9 mouse cellular contexts compared by ENCODE assay signal in genomic region chr6:73010073-73010472, GRCm38 (mm10). TPM values are rescaled to one million over a fixed set of nuclear protein-coding genes. Genes with fewer than 3 reads are reported as not detected.
A peak's percentile ranks its signal among the peaks of the same experiment; 100 is the strongest.
DNase-seq lines count a peak whose midpoint lies in the region; ATAC-seq and TF ChIP-seq lines count a peak whose summit lies in the region.
"Had no signal": no experiment of that assay in that cellular context is flagged by ENCODE, and none has a peak within 500 bp of the region (broad histone marks: within the 10 kb centered on the region; RNA-seq: fewer than 3 reads in every experiment).

No protein-coding gene starts in this region.

- H3K9ac ChIP-seq in midbrain, embryonic 11.5 days (ENCODE audit: low read length): no peak overlapping the region
- no peak overlapping the region for H3K9ac ChIP-seq in midbrain, embryonic 16.5 days (ENCODE audit: low read depth, low read length)
- no peak overlapping the region for H3K9ac ChIP-seq in embryonic facial prominence, embryonic 14.5 days (ENCODE audit: low read depth, low read length)
- H3K9ac ChIP-seq in kidney, postnatal 0 days (ENCODE audit: low read depth, low read length): no peak overlapping the region
- H3K9ac ChIP-seq: midbrain, embryonic 12.5 days had no signal

- peak; percentile 88 for DNase-seq in midbrain, embryonic 11.5 days (ENCODE audit: low spot score, missing footprints)
- peak; percentile 41 for DNase-seq in embryonic facial prominence, embryonic 14.5 days (ENCODE audit: low spot score)
- DNase-seq in kidney, postnatal 0 days (ENCODE audit: low spot score): peak; percentile 67
- DNase-seq in lung, adult 18-20 months: peak; percentile 71 to 74
- peak; percentile 43 to 45 for DNase-seq in right cerebral cortex, adult 2 months (ENCODE audit: low spot score in 2 of 2)
- DNase-seq in urinary bladder, postnatal 10 days (ENCODE audit: low spot score): peak; percentile 29

- no peaks in the 10 kb centered on the region for H3K27me3 ChIP-seq in midbrain, embryonic 11.5 days (ENCODE audit: control insufficient read depth, insufficient read depth, low read length)
- no peaks in the 10 kb centered on the region for H3K27me3 ChIP-seq in midbrain, embryonic 16.5 days (ENCODE audit: control insufficient read depth, insufficient read depth, low read depth, low read length)
- no peaks in the 10 kb centered on the region for H3K27me3 ChIP-seq in embryonic facial prominence, embryonic 14.5 days (replicated peaks; ENCODE audit: control insufficient read depth, insufficient read depth, low read length)
- H3K27me3 ChIP-seq in kidney, postnatal 0 days (ENCODE audit: insufficient read depth, low read length): no peaks in the 10 kb centered on the region
- H3K27me3 ChIP-seq: midbrain, embryonic 12.5 days had no signal

- WGBS in midbrain, embryonic 11.5 days: 41% methylated on average over 6 of the region's 6 CpGs
- 43% methylated on average over 6 of the region's 6 CpGs for WGBS in midbrain, embryonic 16.5 days
- 25% methylated on average over 6 of the region's 6 CpGs for WGBS in bone marrow, adult 2 months
- 42% methylated on average over 6 of the region's 6 CpGs for WGBS in embryonic facial prominence, embryonic 14.5 days
- 39% methylated on average over 6 of the region's 6 CpGs for WGBS in kidney, postnatal 0 days

- peak; percentile 88 for TF ChIP-seq CTCF in bone marrow, adult 2 months (IDR thresholded peaks at IDR 0.05; ENCODE audit: control insufficient read depth, insufficient read depth, low read length)
- peak; percentile 74 for TF ChIP-seq CTCF in kidney, postnatal 0 days (IDR thresholded peaks at IDR 0.05; ENCODE audit: low read depth)

- no peak overlapping the region for H3K4me2 ChIP-seq in midbrain, embryonic 11.5 days
- H3K4me2 ChIP-seq in midbrain, embryonic 16.5 days (ENCODE audit: low read length): no peak overlapping the region
- no peak overlapping the region for H3K4me2 ChIP-seq in embryonic facial prominence, embryonic 14.5 days (ENCODE audit: low read depth, low read length)
- no peak overlapping the region for H3K4me2 ChIP-seq in kidney, postnatal 0 days (ENCODE audit: low read length)
- H3K4me2 ChIP-seq: midbrain, embryonic 12.5 days had no signal

- no peak overlapping the region for H3K27ac ChIP-seq in midbrain, embryonic 11.5 days (ENCODE audit: low read depth, low read length)
- H3K27ac ChIP-seq in midbrain, embryonic 16.5 days (ENCODE audit: low read length): no peak overlapping the region
- no peak overlapping the region for H3K27ac ChIP-seq in bone marrow, adult 2 months (ENCODE audit: control insufficient read depth, insufficient read depth, low read depth, low read length, poor library complexity)
- H3K27ac ChIP-seq in embryonic facial prominence, embryonic 14.5 days (replicated peaks; ENCODE audit: low read depth, low read length): no peak overlapping the region
- no peak overlapping the region for H3K27ac ChIP-seq in kidney, postnatal 0 days
- H3K27ac ChIP-seq: midbrain, embryonic 12.5 days had no signal

- ATAC-seq in midbrain, embryonic 11.5 days (ENCODE audit: low FRiP score): no peak
- no peak for ATAC-seq in midbrain, embryonic 16.5 days
- ATAC-seq in embryonic facial prominence, embryonic 14.5 days (ENCODE audit: low read depth): no peak
- no peak for ATAC-seq in kidney, postnatal 0 days (replicated peaks; ENCODE audit: low FRiP score, low read depth)

- H3K4me1 ChIP-seq in midbrain, embryonic 11.5 days (ENCODE audit: control insufficient read depth, insufficient read depth, low read length): no peaks in the 10 kb centered on the region
- no peaks in the 10 kb centered on the region for H3K4me1 ChIP-seq in midbrain, embryonic 16.5 days (ENCODE audit: control insufficient read depth, insufficient read depth, low read length)
- no peaks in the 10 kb centered on the region; the same call in 1 of the 2 replicates for H3K4me1 ChIP-seq in bone marrow, adult 2 months (ENCODE audit: control insufficient read depth, insufficient read depth, low read length)
- H3K4me1 ChIP-seq in embryonic facial prominence, embryonic 14.5 days (ENCODE audit: control insufficient read depth, insufficient read depth, low read length): peaks cover 3% of the 10 kb centered on the region; the same call in 1 of the 2 replicates
- H3K4me1 ChIP-seq in kidney, postnatal 0 days (replicated peaks; ENCODE audit: insufficient read depth, low read length): no peaks in the 10 kb centered on the region
- H3K4me1 ChIP-seq: midbrain, embryonic 12.5 days had no signal

- no peak overlapping the region for H3K4me3 ChIP-seq in midbrain, embryonic 11.5 days (ENCODE audit: low read depth, low read length)
- H3K4me3 ChIP-seq in midbrain, embryonic 16.5 days (ENCODE audit: low read depth, low read length): no peak overlapping the region
- H3K4me3 ChIP-seq in bone marrow, adult 2 months (replicated peaks; ENCODE audit: control insufficient read depth, low read depth, low read length): no peak overlapping the region
- no peak overlapping the region for H3K4me3 ChIP-seq in embryonic facial prominence, embryonic 14.5 days (ENCODE audit: low read depth, low read length)
- no peak overlapping the region for H3K4me3 ChIP-seq in kidney, postnatal 0 days (replicated peaks; ENCODE audit: low read depth, low read length)
- H3K4me3 ChIP-seq: midbrain, embryonic 12.5 days had no signal

- TF ChIP-seq POLR2A in bone marrow, adult 2 months (IDR thresholded peaks at IDR 0.05; ENCODE audit: borderline replicate concordance, control insufficient read depth, low read depth, low read length): no peak

- no peaks in the 10 kb centered on the region for H3K9me3 ChIP-seq in midbrain, embryonic 11.5 days (ENCODE audit: control insufficient read depth, low read length)
- no peaks in the 10 kb centered on the region for H3K9me3 ChIP-seq in midbrain, embryonic 16.5 days (replicated peaks; ENCODE audit: control insufficient read depth, low read length, poor library complexity, severe bottlenecking)
- 0 out of 2 replicates have a peak, but pooled peaks cover 3% of the 10 kb centered on the region for H3K9me3 ChIP-seq in embryonic facial prominence, embryonic 14.5 days (ENCODE audit: control insufficient read depth, low read length)
- no peaks in the 10 kb centered on the region for H3K9me3 ChIP-seq in kidney, postnatal 0 days (replicated peaks; ENCODE audit: low read length)
- H3K9me3 ChIP-seq: midbrain, embryonic 12.5 days had no signal

- H3K36me3 ChIP-seq in midbrain, embryonic 11.5 days (ENCODE audit: control insufficient read depth, insufficient read depth, low read length): no peaks in the 10 kb centered on the region
- H3K36me3 ChIP-seq in midbrain, embryonic 16.5 days (ENCODE audit: control insufficient read depth, insufficient read depth, low read length): no peaks in the 10 kb centered on the region
- no peaks in the 10 kb centered on the region for H3K36me3 ChIP-seq in embryonic facial prominence, embryonic 14.5 days (ENCODE audit: control insufficient read depth, insufficient read depth, low read length)
- H3K36me3 ChIP-seq in kidney, postnatal 0 days (ENCODE audit: insufficient read depth, low read length): no peaks in the 10 kb centered on the region
- H3K36me3 ChIP-seq: midbrain, embryonic 12.5 days had no signal

RNA-seq across cellular contexts. Expression of gene Tmsb10, which starts 51.5 kb away (rescaled TPM):
- 3,363 and 3,486 TPM in 2 replicates for polyA plus RNA-seq in midbrain, embryonic 11.5 days (2014; fragmentation: Nextera tagmentation; extraction: Ambion mirVana)
- 5,026 and 5,182 TPM in 2 replicates for polyA plus RNA-seq in midbrain, embryonic 16.5 days (2015; fragmentation: Nextera tagmentation; extraction: Ambion mirVana)
- 247 and 517 TPM in 2 replicates for polyA plus RNA-seq in bone marrow, adult 2 months (2011; ENCODE audit: insufficient read depth, insufficient read length, low replicate concordance, missing spikeins)
- polyA plus RNA-seq in embryonic facial prominence, embryonic 14.5 days (2014; fragmentation: Nextera tagmentation; extraction: Ambion mirVana): 2,276 and 2,340 TPM in 2 replicates
- polyA plus RNA-seq in kidney, postnatal 0 days (2015; fragmentation: Nextera tagmentation; extraction: Ambion mirVana): 2,182 and 2,224 TPM in 2 replicates

Comparison
In these comparisons a context has a peak if more than half of its experiments do, and no peak if none do; other contexts are left out.
1. DNase-seq: peak in every context shown above with its lines; median percentile 88 in midbrain, embryonic 11.5 days; 72 in lung, adult 18-20 months; 67 in kidney, postnatal 0 days; 44 in right cerebral cortex, adult 2 months; 41 in embryonic facial prominence, embryonic 14.5 days; 29 in urinary bladder, postnatal 10 days.